Mouse (Mus musculus) spleen, adult 2 months (tissue): ENCODE measurements around the gene Pip5k1a.

Experiments
- CTCF ChIP-seq: fragments of 200-500 bp; IDR thresholded peaks from 2 replicates; pipeline ENCODE4 v1.5.1; 2011; ENCODE audit warnings: mild to moderate bottlenecking, inconsistent platforms; ENCODE audit not compliant: insufficient read depth, insufficient read length, insufficient replicate concordance; ENCODE audit errors: extremely low read depth
- POLR2A ChIP-seq: fragments of 200-500 bp; IDR thresholded peaks from 2 replicates; pipeline ENCODE4 v1.6.1; 2011; ENCODE audit warnings: low read depth, low read length, inconsistent platforms

- TF ChIP-seq CTCF (no peak), POLR2A (no peak)
Measured at GRCm38 (mm10) chr3:95058078-95058477, 48.7 kb downstream of the Pip5k1a start.
